Mouse (Mus musculus): ENCODE measurements at regions not wholly inside any gene's neighbourhood (a gene's known extent, or its start where the extent isn't known, plus 50 kb on each side); places are given as distances from the start of the nearest gene placed in this dataset.

DNA sequence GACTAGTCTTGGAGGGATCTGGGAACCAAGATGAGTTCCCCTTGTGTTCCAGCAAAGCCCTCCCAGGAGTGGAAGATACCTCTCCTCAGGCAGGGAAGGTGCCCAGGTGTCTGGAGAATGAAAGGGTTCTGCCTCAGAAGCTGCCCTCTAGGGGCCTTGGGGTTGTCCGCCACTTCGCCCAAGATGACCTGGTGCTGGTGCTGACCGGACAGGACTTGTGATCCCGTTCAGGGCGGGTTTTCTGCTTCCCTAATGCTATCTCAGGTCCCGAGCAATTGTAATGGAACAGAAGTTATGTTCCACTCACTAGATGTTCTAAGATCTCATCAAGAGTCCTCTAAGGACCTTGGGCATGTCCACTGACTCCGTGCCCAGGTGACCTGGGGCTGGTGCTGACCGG lies 1726.6 kb upstream of the Pcdh20 start:
- TF ChIP-seq CTCF (IDR thresholded peaks at IDR 0.05; ENCODE audit: low read depth, low read length) (no peak), POLR2A (IDR thresholded peaks at IDR 0.05; ENCODE audit: extremely low read depth, insufficient read depth, low read length) (no peak)

Data from liver, adult 2 months (tissue).